Mouse (Mus musculus) cerebellum, postnatal 14 days (tissue): ENCODE results near the gene Lta.

Source experiments
- DNase-seq, 2 experiments: peaks; one replicate each; pipeline ENCODE4 v3.0.0; 2021; ENCODE audit warnings: mixed read lengths in 2 of 2

The Lta gene

DNA sequence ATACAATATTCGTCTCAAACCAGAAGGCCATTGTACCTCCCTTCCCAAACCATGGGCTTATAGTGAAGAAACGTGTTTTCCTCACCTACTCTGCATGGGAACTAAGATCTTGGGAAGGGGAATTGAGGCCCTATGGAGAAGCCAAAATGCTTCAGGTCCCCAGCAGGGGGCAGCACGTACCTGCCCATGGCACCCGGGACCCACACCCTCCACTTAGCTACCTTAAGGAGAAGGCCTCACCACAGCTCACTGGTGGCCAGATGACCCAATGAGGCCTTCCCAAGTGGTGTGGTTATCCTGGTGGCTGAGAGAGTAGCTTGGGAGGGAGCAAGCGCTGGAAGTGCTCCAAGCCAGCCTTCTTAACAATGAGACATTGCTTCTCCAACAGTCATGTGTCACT lies 26.6 kb downstream of the Lta start:
- DNase-seq, result peak; percentile 45 to 68

DNA sequence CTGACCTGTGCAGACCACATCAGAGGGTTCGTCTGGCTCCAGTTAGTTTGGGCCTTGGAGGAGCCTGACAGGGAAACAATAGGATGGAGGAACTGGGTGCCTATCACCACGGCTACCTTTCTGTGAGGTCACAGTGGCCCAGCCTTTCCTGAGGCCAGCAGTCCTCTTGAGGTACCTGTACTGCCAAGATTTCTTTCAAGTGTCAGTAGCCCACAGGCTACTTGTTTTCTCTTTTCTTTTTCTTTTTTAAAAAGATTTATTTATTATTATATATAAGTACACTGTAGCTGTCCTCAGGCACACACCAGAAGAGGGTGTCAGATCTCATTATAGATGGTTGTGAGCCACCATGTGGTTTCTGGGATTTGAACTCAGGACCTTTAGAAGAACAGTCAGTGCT lies 29.2 kb downstream of the Lta start, which contains the start of gene Aif1:
Aif1 (minus strand) TSS at position 101 of the 400 bp plus-strand sequence.
- DNase-seq, result no peak

DNA sequence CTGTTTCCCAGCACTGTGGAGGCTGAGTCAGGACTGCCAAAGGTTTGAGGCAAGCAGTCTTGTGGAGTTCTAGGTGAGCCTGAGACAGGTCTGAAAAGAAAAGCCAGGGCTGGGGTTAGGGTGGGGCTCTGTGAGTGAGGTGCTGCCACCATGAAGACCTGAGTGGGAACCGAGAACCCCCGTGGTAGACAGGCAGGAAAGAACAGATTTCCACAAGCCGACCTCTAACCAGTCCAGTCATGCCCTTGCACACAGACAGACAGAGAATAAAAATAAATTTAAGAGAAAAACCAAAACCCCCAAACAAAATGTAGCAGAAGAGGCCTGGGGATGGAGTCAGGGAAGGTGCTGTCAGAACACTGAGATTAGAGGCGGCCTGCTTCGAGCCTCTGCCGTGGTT lies 29.8 kb downstream of the Lta start:
- no peak for DNase-seq

DNA sequence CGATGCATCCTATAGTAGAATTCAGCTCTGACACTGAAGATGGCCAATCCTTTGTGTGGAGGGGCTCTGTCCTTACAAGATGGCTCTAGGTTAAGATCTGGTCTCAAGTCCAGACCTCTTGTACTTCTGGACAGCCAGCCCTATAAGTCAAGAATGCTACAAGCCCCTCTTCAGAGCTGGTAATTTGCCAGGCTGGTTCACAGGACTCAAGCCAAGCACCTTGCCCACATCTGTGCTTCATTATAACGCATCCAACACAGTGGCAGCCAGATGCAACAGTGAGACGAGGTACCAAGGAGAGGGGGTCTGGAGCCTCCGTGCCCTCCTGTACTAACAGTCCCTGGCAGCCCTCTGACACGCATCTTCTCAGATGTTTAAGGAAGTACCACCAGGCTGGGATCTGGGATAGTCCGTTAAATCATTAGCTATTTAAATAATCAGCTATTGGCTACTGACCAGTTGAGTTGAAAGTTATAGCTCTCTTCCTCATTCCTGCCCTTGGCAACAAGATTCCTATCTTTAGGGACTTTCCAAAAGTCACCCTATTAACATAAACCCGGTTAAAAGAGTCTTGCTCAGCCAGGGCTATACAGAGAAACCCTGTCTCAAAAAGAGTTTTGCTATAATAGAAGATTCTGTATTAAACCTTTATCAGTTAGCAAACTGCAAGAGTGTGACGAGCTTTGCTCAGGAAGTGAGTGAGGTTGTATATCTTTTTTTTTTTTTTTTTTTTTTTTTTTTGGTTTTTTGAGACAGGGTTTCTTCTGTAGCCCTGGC lies 30.8 kb downstream of the Lta start:
- no peak for DNase-seq

DNA sequence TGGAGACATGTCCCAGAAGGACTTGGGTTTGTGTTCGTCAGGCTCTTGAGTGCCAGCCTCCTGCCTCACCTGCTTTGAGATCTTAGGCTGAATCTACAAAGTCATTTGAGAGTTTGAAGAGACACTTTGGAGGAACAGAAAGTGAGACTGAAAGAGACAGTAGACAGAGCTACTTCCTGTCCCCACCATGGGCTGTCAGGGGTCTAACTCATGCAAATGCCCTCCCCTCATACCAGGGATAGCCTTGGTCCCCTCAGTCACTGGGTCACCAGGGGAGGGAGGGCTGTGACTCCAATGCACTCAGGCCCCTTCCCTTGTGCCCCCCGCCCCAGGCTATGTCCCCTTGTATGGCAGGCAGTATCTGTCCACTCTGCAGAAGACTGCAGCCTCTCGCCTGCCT lies 31.8 kb downstream of the Lta start:
- no peak for DNase-seq

DNA sequence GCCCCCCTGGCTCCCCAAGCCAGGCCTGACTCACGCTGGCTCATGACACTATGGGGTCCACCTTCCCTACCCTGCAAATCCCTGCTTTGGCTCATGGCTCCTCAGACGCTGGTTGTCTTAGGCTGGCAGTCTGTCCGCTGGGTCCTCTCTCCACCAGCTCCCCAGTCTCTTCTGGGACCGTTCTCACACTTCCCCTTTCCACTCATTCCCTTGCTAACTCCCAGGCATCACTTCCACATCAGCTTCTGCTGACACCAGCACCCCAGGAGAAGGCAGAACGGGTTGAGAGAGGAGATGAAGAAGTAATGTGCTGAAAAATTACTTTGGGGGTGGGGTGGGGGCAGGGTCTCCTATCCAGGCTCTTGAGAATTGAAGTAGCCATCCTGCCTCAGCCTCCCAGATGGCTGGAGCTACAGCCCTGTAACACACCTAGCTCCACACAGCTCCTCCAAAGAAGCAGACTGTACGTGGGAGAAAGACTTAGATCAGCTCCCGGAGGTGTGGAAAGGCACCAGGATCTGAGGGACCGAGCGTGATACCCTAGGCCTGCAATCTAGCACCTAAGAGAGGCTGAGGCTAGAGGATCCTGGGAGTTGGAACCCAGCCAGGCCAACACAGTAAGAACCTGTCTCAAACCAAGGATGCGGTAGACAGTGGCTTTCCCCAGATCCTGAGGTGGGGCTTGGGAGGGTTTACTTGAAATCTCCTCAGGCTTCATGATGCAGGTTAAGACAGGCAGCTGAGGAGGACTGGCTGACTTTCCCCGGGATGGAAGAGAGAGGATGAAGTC lies 32.5 kb downstream of the Lta start:
- no peak for DNase-seq

DNA sequence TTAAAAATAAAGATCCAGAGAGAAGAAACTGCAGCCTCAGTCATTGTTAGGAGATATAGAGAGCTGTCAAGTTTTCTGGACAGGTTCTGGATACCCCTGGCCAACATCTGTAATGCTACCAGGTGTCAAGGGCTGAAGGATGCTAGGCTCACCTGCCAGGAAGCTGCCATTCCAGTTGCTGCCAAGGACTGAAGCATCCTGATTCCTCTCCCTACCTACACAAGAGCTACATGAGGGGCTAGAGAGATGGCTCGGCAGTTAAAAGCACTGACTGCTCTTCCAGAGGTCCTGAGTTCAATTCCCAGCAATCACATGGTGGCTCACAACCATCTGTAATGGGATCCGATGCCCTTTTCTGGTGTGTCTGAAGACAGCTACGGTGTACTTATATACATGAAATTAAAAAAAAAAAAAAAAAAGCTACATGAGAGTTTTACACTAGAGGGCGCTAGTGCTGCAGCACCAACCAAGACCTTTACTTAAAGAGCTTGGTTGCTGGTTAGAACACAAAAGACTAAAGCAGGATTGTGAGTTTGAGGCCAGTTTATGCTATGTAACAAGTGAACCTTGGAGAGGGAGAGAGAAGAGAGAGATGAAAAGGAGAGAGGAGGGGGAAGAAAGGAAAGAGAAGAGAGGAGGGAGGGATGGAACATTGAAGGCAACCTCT lies 36.5 kb downstream of the Lta start:
- DNase-seq, result peak; percentile 47 to 48

DNA sequence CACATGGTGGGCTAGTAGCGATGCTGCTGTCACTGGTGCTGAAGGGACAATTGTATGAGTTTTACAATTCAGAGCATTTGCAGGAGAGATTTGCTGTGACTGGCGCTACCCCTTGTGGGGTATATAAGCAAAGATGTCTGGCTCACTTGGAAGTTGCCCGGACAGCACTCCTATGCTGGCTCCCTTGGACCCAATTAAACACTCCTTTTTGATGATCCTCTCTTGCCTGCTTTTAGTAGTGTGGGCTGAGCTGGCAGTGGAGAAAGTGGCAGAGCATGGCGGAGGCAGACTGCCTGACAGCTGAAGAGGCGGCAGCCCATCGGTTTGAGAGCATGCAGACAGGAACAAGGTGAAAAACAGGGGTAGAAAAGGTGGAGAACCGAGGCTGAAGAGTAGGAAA lies 37.4 kb downstream of the Lta start:
- DNase-seq, result no peak

DNA sequence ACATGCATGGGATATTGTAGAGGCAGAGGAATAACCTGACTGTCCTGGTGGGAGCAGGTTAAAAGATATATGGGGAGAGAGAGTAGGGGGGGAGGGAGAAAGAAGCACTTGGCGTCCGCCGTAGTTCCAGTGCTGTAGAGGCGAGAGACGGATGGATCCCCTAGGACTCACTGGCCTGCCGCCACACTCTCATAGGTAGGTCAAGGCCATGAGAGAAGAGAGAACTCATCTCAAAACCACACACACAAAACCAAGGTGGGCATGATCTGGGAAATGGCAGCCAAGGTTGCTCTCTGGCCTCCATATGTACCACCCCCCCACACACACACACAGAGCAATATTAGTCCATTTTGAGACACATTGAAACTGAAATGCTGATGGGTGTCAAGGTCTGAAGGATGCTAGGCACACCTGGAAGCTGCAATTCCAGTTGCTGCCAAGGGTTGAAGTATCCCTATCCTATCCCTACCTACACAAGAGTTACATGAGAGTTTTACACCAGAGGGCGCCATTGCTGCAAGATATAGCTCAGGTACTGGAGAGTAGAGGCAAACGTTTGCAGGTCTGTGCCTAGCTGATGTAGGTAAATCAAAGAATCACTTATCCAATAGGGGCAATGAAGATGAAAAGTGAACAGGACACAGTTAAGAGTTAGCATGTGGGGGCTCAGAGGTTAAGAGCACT lies 38.7 kb downstream of the Lta start:
- peak; percentile 83 to 87 for DNase-seq

DNA sequence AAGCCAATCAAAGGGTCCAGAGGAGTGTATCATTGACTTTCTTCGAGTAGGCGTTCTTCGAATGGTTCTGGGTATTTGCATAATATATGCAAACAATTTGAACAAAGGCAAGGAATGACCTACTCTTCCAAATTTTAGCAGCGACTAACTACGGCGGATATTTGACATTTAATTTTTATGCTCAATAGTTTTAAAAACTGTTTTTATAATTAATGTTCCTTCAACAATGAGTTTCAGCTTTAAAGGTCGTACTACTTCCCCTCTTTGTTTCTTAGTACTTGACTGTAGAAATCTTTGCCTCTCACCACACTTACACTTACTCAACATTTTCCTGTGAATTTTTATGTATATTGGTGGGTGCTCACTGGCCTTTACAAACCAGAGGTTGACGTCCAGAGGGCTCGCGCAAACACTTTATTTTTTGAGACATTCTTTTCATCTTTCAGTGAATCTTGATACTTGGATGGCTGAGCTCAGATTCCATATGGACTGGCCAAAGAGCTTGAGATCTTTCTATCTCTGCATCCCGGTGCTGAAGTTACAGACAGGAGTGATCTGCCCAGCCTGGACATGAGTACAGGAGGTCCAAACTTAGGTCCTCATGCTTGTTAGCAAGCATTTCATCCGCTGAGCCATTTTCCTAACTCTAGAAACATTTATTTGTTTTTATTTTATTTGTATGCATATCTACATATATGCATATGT lies 39.5 kb downstream of the Lta start:
- no peak for DNase-seq

DNA sequence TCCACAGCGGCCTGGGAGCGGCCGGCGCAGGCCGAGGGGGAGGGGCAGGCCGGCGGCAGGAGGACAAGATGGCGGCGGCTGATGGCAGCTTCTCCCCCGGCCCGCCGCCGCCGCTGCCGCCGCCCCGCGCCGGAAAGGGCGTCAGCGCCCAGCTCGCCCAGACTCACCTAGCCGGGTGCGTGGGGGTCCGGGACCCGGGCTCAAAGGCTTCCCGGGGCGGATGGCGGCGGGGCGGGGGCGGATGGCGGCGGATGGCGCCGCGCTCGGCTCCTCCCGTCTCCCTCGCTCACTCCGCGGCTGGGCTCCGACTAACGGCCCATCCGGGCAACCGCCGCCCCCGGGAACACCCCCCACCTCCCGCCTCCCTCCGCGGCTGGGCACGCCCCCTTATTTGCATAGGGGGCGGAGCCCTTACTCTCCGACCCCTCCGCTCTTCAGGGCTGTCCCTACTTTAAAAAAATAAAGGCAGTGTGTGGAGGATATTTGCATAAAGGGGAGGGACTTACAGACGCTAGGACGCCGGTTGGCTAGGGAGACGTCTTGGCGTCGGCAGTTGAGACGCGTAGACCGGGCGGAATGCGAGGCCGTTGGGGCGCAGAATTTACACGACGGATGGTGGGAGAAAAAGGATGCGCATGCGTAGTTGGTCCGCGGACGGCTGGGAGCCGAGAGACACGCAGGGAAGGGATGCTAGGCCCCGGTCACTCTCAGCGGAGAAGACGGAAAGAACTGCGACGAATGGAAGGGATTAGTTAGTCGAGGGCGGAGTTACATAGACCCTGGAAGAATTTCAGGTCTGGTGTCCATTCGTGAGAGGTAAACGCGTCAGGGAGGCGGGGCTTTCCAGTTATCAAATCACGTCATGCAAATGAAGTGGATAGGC lies 40.3 kb downstream of the Lta start, which contains the start of gene Prrc2a:
Prrc2a (minus strand) TSS at position 330 of the 883 bp plus-strand sequence.
- peak; percentile 99 for DNase-seq

DNA sequence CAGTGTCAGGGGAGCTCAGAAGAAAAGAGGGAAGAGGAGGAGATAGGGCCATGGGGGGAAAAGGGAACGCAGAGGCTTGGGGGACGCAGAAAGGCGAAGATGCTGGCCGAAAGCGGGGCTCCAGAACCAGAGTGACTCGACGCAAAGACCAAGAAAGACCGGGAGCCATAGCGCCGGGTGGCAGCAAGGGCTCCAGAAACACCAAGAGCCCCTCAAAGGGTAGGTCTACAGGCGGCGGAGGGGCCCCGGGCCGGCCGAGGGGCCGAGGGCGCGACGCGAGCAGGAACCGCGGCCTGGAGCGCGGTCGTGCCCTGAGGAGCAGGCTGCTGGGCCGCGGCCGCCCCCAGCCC lies 41.0 kb downstream of the Lta start:
- DNase-seq, result no peak

DNA sequence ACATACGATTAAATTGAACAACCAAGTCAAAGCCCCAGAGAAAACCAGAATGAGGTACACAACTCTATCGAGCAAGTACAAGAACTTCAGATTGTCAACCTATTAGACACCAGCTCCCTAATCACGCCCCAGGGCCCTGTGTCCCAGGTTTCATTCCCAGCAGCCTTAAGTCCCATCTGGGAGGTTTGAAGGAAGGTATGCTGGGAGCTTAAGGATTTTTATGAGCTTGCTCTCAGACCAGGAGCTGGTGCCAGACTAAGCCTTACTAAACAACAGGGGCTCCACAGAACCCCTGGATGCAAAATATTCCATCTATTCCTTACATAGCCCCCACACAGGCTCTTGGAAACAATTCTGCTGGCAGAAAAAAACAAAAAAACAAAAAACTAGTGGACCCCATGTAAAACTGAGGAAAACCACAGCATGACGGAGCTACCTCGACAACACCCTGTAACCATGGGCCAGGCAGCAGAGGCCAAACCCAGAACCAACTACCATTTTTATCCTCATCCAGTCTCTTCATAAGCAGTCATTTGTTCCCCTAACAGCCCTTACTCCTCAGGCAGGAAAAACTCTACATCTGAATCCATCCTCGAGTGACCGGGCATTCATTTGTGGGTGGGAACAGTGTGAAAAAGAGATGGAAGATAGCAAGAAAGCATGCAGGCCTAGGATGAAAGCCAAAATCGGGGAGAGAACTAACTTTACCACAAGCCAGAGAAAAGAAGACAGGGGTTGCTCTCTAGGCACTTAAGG lies 41.6 kb downstream of the Lta start:
- no peak for DNase-seq

DNA sequence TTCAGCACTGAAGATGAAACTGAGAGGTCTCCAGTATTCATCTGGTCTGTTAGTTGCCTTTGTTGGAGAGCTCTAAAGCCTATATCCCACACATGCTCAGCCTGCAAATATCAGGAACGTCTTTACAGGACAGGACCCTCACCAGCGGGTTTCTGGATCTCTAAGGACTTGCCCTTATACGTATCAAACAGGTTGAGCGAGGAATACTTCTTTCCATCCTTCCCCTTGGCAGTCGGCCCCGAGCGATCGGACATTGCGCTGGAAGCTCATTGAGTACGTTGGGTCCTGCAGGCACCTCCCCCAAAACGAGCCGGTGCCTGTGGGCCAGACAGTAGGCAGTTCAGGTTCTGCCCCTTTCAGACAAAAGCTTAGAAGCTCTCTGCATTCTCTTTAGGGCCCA lies 42.4 kb downstream of the Lta start:
- DNase-seq, result peak; percentile 51 to 62

DNA sequence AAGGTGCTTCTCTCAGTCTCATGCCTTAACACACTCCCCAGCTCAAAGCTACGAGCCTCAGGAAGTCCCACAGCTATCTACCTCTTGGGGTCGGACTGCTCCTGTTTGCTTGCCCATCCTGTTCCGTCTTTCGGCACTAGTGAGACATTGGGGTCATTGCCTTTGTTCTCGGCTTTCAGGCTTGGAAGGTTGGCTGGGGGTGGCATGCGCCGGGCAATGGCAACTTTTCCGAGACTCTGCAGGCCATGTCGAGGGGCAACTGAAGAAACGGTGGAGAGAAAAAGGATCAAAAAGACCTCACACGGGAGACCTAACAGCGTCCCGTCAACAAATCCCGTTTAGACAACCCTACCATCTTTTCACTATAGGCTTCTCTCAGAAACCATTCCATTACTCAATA lies 43.0 kb downstream of the Lta start:
- DNase-seq, result no peak

DNA sequence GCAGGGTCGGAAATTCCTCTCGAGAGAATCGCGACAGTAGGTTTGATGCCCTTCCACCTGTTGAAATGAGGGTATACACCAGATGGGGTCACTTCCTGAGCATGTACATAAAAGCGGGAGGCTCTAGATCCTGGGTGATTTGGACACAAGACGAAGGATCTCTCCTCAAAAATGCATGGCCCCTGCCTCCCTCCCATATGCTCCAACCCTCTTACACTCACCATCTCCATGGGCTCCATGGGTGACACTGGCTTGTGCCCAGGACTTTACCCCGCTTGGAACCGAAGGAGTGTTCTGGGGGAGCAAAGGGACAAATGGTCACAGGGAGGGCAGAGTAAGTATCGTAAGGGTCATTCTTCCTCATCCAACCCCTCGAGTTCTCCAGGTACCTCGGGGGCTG lies 43.7 kb downstream of the Lta start:
- DNase-seq, result no peak

DNA sequence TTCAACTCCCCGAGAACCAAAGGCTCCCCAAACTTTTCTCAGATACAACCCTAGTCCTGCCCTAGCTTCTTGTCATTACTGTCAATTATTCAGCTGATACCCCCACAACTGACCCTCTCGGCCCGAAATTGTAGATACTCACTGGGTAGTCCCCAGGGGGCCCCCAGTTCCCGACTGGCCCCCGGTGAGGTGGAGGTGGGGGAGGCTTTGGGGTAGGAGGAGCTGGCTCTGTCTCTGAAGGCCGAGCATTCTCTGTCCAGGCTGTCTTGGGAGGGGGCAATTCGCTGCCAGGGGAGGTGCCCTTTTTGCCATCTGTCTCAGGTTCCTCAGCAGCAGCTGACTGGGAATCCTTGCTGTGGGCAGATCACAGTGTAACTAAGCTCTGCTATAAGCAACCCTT lies 45.5 kb downstream of the Lta start:
- no peak for DNase-seq

DNA sequence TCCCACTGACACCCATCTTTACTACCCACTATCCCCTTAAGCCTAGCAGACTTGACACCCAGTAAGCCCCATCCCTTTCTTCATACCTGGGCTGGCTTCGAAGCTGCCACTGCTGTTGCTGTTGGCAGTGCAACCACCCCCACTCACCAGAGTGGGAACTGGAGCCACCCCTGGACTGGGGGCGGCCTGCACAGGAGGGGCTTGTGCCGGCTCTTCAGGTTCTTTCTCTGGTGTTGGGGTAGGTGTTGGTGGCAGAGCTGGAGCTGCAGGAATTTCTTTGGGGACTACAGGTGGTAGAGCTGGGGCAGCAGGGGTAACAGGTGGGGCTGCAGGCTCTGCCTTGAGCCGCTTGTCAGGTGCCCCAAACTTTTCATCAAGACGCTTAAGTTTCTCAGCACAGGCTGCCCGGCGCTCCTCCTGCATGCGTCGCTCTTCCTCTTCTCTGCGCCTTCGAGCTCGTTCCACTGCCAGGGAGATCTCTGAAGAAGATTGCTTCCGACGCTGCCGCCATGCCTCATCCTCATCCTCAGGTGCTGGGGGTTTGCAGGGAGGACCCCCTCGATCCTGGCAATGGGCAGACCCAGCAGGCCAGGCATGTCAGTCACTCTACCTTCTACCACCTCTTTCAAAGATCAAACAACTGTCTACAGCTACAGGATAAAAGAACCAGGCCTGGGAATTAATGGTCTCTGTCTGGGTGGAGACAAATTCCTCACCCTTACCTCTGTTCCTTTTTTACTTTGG lies 46.1 kb downstream of the Lta start:
- no peak for DNase-seq

DNA sequence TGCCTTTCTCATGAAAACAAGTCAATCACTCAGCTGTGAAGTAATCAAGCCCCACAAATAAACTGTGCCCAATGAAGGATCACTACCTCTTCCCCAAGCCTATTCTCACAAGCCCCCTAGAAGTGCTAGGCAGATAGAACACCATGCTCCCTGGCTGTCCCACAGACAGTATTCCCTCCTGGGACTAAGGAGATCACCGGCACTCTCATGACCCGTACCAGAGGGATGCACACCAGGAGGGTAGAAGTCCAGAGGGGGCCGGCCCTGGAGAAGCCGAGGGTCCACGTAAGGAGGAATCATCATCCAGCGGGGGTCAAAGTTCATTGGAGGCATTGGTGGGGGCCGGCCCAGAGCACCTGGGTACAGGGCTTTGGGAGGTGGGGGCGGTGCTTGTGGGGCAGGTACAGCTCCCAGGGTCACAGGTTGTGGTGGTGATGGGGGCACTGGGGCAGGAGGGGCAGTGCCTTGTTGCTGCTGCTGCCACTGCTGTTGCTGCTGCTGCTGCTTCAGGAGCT lies 47.4 kb downstream of the Lta start:
- no peak for DNase-seq

DNA sequence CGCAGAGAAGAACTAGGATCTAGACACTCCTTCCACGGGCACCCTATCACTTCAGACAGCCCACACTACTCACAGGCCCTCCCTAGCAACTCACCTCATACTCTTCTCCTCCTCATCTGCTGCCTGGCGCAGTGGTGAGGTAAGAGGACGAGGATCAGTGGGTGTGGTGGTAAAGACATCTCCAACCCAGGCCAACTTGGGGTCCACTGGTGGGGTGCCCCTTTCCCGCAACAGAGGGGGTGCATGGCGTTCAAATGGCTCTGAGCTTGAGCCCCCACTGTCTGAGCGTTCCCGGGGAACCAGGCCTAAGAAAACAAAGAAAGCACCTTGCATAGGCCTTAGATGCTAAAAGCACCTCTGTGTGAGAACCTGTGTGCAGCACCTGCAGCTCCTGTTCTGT lies 47.9 kb downstream of the Lta start:
- no peak for DNase-seq
